Mouse (Mus musculus) neural tube, embryonic 13.5 days (tissue): ENCODE measurements around the gene Eef1akmt3. TPM values are rescaled to one million over a fixed set of nuclear protein-coding genes. Genes with fewer than 3 reads are reported as not detected.
A peak's percentile ranks its signal among the peaks of the same experiment; 100 is the strongest.

Experiments used
- ATAC-seq: fragments of 200-750 bp; cut with Nextera tagmentation; 2 replicates; pipeline ENCODE4 v1.8.0; 2017; ENCODE audit warnings: low read depth, mild to moderate bottlenecking, moderate TSS enrichment, moderate library complexity
- H3K27ac ChIP-seq: fragments of 300-500 bp; sonication (generic); replicated peaks from 2 replicates; pipeline ENCODE4 v1.5.1; 2015; ENCODE audit warnings: moderate library complexity, mild to moderate bottlenecking, inconsistent platforms
- H3K27me3 ChIP-seq: fragments of 300-500 bp; sonication (generic); 2 replicates; pipeline ENCODE4 v1.6.1; 2015; ENCODE audit warnings: mild to moderate bottlenecking, inconsistent platforms
- H3K36me3 ChIP-seq: fragments of 300-500 bp; sonication (generic); 2 replicates; pipeline ENCODE4 v1.6.1; 2015; ENCODE audit warnings: mild to moderate bottlenecking, inconsistent platforms
- H3K4me1 ChIP-seq: fragments of 300-500 bp; sonication (generic); replicated peaks from 2 replicates; pipeline ENCODE4 v1.6.1; 2015; ENCODE audit warnings: inconsistent platforms
- H3K4me2 ChIP-seq: fragments of 300-500 bp; sonication (generic); 2 replicates; pipeline ENCODE4 v1.6.1; 2015; ENCODE audit warnings: inconsistent platforms, mild to moderate bottlenecking, moderate library complexity
- H3K4me3 ChIP-seq: fragments of 300-500 bp; sonication (generic); 2 replicates; pipeline ENCODE4 v1.5.1; 2015; ENCODE audit warnings: mild to moderate bottlenecking, inconsistent platforms
- H3K9ac ChIP-seq: fragments of 300-500 bp; sonication (generic); 2 replicates; pipeline ENCODE4 v1.6.1; 2015; ENCODE audit warnings: moderate library complexity, mild to moderate bottlenecking, inconsistent platforms
- H3K9me3 ChIP-seq: fragments of 300-500 bp; sonication (generic); 2 replicates; pipeline ENCODE4 v1.6.1; 2016; ENCODE audit warnings: inconsistent platforms
- WGBS: fragments of 180-500 bp; shearing (Covaris S2); methylation state at CpG from one replicate; pipeline ENCODE4 v1.1.7; 2015; 5-methylcytosine and 5-hydroxymethylcytosine counted together
- polyA plus RNA-seq: library from polyadenylated mRNA; unstranded; fragments of >200 nt; fragmentation: Nextera tagmentation; extraction: Ambion mirVana; gene quantifications from 2 replicates; pipeline ENCODE4 v1.2.1, GENCODE M21; 2015

Eef1akmt3 gene
- polyA plus RNA-seq, 1 experiment from 2014 or later: 0.20 TPM

DNA sequence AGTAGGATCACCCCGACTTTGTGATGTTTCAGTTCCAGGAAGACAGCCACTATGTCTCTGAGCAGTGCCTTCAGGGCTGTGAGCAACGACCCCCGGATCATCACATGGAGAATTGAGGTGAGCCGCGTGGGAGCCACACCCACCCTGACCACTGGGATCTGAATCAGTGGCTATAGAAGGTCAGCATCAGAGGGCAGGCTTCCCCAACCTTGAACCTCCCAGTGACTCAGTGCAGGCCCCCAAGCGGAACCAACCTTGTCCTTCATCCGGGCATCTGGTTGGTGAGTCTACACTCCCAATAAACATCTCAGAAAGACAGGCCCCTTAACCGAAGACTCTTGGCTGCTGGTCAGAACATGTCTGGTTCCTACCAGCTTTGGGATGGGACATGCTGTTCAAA is 38.0 kb downstream of the Eef1akmt3 start:
- Histone ChIP-seq H3K4me1 (no peaks in the 10 kb centered on the region), H3K9ac (no peak overlapping the region), H3K9me3 (no peaks in the 10 kb centered on the region), H3K4me3 (no peak overlapping the region), H3K4me2 (no peak overlapping the region), H3K27me3 (no peaks in the 10 kb centered on the region), H3K27ac (no peak overlapping the region), H3K36me3 (peaks cover 22% of the 10 kb centered on the region)
- ATAC-seq: no peak
- WGBS: 90% methylated on average over 8 of the region's 8 CpGs

DNA sequence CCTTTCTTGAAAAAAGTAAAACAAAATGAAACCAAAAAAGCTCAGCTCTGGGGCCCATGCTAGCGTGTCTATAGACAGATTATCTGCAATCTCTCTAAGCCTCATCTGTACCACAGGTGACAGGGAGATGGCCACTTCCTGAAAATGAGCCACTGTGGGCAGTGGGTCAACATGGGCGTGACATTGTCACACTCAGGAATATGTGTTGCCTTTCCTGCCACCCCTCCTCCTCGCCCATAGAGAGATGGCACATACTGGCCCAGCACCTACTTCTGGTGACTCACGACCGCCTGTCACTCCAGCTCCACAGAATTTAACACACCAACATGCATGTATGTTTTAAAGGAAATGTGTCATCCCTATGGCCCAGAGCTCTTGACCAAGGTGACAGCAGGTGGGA is 38.5 kb downstream of the Eef1akmt3 start:
- H3K9ac ChIP-seq: no peak overlapping the region
- H3K36me3 ChIP-seq: peaks cover 28% of the 10 kb centered on the region
- H3K27me3 ChIP-seq: no peaks in the 10 kb centered on the region
- no peaks in the 10 kb centered on the region for H3K9me3 ChIP-seq
- H3K27ac ChIP-seq: no peak overlapping the region
- H3K4me1 ChIP-seq: no peaks in the 10 kb centered on the region
- WGBS: 90% methylated on average over 5 of the region's 5 CpGs
- ATAC-seq: no peak
- no peak overlapping the region for H3K4me2 ChIP-seq
- H3K4me3 ChIP-seq: no peak overlapping the region

DNA sequence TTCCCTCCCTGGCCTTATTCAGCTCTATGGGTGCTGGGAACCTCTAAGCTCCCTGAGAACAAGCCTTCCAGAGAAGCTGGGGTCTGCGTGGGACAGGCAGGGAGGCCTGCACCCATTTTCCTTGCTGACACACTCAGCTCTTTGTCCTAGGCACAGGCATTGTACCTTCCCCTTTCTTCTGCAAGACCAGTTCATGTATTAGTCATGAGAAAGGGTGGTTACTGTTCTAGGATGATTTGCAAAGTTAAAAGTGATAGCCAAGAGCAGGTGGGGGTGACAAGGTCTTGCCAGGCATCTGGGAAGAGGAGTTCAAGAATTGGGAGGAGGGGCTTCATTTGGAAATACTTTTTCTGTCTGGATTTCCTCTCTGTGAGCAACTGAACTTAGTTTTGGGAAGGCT is 39.3 kb downstream of the Eef1akmt3 start:
- no peak overlapping the region for H3K4me3 ChIP-seq

DNA sequence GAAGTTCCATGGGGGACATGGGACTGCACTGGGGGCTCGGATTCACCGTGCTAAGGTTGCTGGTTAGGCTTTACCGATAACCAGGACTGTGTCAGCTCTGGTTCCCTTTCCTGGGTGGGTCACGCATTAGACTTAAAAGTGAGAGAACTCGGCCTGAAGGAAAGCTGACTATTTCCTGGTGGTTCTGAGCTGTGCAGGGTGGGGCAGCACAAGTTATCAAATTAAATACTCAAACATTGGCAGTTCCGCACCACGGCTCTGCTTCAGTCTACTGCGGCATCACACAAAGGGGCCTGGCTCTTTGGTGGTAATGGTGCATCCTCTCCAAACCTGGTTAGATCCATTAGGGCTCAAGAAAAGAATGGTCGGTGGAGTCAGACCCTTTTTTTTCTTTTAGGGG is 40.0 kb downstream of the Eef1akmt3 start:
- no peaks in the 10 kb centered on the region for H3K9me3 ChIP-seq
- no peak overlapping the region for H3K9ac ChIP-seq
- no peak overlapping the region for H3K27ac ChIP-seq
- H3K4me3 ChIP-seq: no peak overlapping the region
- H3K27me3 ChIP-seq: no peaks in the 10 kb centered on the region
- peaks cover 35% of the 10 kb centered on the region for H3K36me3 ChIP-seq
- WGBS: 90% methylated on average over 9 of the region's 9 CpGs
- H3K4me1 ChIP-seq: no peaks in the 10 kb centered on the region
- no peak for ATAC-seq
- no peak overlapping the region for H3K4me2 ChIP-seq

More for the DNA sequence above, 39.3 kb downstream of the Eef1akmt3 start:
- Histone ChIP-seq H3K9ac (no peak overlapping the region), H3K4me1 (no peaks in the 10 kb centered on the region), H3K4me2 (no peak overlapping the region), H3K27me3 (no peaks in the 10 kb centered on the region), H3K27ac (no peak overlapping the region), H3K36me3 (peaks cover 35% of the 10 kb centered on the region), H3K9me3 (no peaks in the 10 kb centered on the region)
- no peak for ATAC-seq
- 55% methylated on average over 1 of the region's 1 CpGs for WGBS

DNA sequence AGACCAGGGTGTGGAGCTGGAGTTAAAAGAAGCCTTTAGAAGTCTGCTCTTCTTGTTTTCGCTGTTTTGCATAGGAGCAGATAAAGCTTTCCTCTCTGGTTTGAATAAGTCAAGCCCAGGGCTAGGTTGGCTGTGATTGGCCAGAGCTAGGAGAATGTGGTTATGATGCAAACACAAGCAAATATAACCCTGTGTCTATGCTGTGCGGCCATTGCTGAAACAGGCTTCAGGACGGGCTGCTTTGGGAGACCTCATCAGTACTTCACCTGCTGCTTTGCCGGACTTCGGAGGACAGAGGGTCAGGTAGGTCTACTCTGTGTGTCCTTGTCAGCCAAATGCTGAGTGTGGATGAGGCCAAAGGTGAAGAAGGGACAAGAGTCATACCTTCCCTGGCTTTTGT is 40.8 kb downstream of the Eef1akmt3 start, which contains the start of gene Avil:
Gene Avil (plus strand): TSS at position 181 of the 400 bp plus-strand sequence.
- no peaks in the 10 kb centered on the region for H3K9me3 ChIP-seq
- H3K4me3 ChIP-seq: no peak within 1 kb of the TSS
- peaks cover 42% of the 10 kb centered on the region for H3K36me3 ChIP-seq
- H3K27ac ChIP-seq: no peak within 1 kb of the TSS
- ATAC-seq: no peak
- 88% methylated on average over 5 of the region's 5 CpGs for WGBS
- H3K9ac ChIP-seq: no peak within 1 kb of the TSS
- no peaks in the 10 kb centered on the region for H3K4me1 ChIP-seq
- H3K27me3 ChIP-seq: no peaks in the 10 kb centered on the region
- no peak within 1 kb of the TSS for H3K4me2 ChIP-seq

DNA sequence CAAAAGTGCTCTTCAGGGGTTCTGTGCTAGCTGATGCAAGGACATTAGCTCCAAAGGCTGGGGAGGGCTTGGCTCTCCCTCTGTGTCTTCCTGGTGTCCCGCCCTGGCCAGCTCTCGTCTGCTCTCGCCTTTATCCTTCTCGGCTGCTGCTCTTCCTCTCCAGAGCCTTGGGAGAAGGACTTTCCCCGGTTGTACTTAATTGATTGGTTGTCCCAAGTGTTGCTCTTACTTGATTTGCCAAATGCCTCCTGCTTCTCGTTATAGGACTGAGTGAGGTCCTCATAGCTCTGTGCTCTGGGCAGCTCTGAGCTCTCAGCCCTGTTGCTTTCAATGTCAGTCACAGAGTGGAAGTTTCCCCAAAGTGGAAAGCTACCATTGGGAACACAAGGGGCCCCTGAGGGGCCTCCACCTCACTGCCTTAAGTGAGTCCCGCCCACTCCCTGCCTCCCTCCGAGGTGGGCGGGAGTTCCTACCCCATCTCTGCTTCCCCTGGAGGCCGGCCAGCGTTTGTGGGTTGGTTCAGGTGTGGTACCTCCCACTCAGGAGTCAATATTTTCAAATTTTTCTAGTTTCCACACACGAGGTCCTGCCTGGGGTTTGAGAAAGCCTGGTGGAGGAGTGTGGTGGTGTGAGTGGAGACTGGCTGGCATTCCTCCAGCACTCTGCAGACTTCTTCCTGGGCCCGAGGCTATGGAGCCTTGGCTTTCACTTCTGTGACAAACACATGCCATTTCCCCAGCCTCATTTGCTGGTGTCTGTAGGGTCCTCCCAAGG is 43.8 kb downstream of the Eef1akmt3 start:
- Histone ChIP-seq H3K27me3 (no peaks in the 10 kb centered on the region), H3K27ac (no peak overlapping the region), H3K36me3 (peaks cover 72% of the 10 kb centered on the region), H3K4me3 (no peak overlapping the region), H3K4me2 (no peak overlapping the region), H3K9ac (no peak overlapping the region), H3K9me3 (no peaks in the 10 kb centered on the region), H3K4me1 (no peaks in the 10 kb centered on the region)
- no peak for ATAC-seq
- WGBS: 82% methylated on average over 13 of the region's 13 CpGs

DNA sequence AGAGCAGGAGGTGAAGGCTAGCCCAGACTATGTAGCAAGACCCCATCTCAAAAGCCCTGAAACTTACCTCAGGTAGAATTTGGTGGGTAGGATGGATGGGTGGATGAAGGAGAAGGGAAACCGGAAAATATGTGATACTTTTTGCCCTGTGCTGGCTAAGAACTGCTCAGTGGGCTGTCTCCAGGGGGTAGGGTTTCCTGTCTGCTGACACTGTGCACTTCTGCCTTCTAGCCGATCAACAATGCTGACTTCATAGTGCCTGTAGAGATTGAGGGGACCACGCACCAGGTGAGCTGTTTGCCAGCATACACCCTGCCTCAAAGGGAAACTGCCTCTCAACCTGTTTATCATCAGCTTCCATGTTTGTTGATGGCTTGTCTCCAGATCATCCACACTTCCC is 47.7 kb downstream of the Eef1akmt3 start:
- Histone ChIP-seq H3K27me3 (no peaks in the 10 kb centered on the region), H3K4me3 (no peak overlapping the region), H3K27ac (no peak overlapping the region), H3K36me3 (peaks cover 58% of the 10 kb centered on the region), H3K4me2 (no peak overlapping the region), H3K4me1 (peaks cover 26% of the 10 kb centered on the region), H3K9ac (no peak overlapping the region), H3K9me3 (no peaks in the 10 kb centered on the region)
- ATAC-seq: no peak
- 90% methylated on average over 3 of the region's 3 CpGs for WGBS

DNA sequence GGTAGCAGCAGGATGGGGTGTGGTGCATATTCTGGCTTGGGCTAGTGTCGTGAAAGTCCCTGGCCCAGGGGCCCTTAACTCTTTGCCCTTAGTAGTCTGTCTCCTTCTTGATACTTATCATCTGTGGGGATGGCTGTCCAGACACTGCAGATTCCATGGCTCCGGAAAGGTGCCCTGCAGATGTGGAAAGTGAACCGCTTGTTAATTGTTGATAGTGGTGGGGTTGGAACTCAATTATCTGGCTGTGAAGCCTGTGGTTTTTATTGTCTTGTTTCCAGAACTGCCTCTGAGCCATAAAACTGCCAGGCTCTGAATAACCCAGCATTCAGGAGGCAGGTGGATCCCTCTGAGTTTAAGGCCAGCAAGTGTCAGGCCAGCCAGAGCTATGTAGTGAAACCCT is 49.6 kb downstream of the Eef1akmt3 start:
- Histone ChIP-seq H3K27ac (no peak overlapping the region), H3K9ac (no peak overlapping the region), H3K4me3 (no peak overlapping the region), H3K9me3 (no peaks in the 10 kb centered on the region), H3K36me3 (peaks cover 43% of the 10 kb centered on the region), H3K27me3 (no peaks in the 10 kb centered on the region), H3K4me1 (peaks cover 46% of the 10 kb centered on the region), H3K4me2 (no peak overlapping the region)
- WGBS: 20% methylated on average over 3 of the region's 3 CpGs
- no peak for ATAC-seq

DNA sequence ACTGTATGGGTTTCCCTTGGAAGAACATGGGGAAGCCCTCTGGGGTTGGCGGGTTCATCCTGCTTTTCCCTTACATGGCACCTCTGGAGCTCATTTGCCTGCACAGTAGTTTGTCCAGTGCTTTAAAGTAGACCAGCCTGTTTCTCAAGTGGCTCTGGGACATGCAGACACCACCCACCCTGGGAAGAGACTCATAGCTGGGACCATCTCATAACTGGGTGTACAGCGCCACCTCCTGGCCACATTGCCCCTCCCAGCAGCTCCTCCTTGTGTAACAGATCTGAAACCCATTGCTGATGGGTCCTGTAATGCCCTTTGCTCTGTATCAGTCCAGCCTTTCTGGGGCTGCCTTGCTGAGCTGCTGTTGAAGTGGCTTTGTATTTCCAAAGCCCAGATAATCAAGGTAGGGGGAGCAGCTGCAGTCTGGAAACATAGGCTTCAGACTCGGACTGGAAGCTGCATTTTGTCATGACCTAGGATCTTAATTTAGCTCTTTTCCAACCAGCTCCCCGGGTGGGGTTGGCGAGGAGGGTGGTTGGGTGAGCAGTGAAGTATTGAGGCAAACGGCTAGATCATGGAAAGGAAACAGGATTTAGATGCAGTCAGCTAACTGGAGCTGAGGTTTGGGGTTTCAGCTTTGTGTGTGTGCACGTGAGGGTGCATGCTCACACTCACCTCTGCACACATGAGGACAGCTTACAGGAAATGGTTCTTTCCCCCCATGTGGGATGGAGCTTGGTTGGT is 50.8 kb downstream of the Eef1akmt3 start:
- Histone ChIP-seq H3K4me3 (no peak overlapping the region), H3K9ac (peak overlapping the region; percentile 23; the same call in 1 of the 2 replicates), H3K4me2 (no peak overlapping the region), H3K4me1 (peaks cover 58% of the 10 kb centered on the region), H3K27me3 (no peaks in the 10 kb centered on the region), H3K9me3 (no peaks in the 10 kb centered on the region), H3K27ac (0 out of 2 replicates have a peak overlapping the region, but pooled peaks have one; percentile 23), H3K36me3 (peaks cover 35% of the 10 kb centered on the region)
- ATAC-seq: peak; percentile 37; the same call in 1 of the 2 replicates
- WGBS: 57% methylated on average over 7 of the region's 7 CpGs

DNA sequence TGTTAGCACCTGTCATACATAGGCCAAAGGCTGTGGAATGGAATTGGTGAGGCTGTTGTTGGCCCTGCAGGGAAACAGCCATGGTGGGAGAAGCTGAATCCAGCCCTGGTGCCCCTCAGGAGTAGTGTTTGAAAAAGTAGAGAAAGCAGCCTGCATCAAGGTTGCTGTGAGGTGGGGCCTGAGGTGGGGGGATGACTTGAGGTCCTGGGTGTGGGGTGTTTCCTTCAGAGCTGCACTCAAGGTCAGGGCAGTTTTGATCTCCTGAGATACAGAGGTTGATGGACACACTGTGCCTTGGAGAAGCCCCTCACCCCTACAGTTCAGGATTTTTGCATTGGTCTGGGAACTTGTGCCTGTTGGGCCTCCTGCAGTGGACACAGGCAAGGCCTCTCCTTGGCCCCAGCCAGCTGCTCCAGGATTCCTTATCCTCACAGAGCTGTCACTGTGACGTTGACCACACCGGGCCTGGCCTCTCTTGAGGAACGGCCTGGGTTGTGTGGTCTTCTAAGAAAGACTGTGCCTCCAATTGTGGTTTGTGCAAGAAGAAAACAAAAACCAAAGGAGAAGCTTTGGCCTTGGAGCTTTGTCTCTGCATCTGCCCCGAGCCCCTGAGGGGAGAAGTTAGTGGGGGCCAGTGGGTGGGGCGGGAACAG is 52.7 kb downstream of the Eef1akmt3 start:
- Histone ChIP-seq H3K9me3 (no peaks in the 10 kb centered on the region), H3K4me2 (no peak overlapping the region), H3K27me3 (no peaks in the 10 kb centered on the region), H3K4me3 (no peak overlapping the region), H3K27ac (peak overlapping the region; percentile 28; the same call in 1 of the 2 replicates), H3K9ac (0 out of 2 replicates have a peak overlapping the region, but pooled peaks have one; percentile 17), H3K4me1 (peaks cover 75% of the 10 kb centered on the region), H3K36me3 (peaks cover 17% of the 10 kb centered on the region)
- ATAC-seq: no peak
- 72% methylated on average over 5 of the region's 5 CpGs for WGBS

DNA sequence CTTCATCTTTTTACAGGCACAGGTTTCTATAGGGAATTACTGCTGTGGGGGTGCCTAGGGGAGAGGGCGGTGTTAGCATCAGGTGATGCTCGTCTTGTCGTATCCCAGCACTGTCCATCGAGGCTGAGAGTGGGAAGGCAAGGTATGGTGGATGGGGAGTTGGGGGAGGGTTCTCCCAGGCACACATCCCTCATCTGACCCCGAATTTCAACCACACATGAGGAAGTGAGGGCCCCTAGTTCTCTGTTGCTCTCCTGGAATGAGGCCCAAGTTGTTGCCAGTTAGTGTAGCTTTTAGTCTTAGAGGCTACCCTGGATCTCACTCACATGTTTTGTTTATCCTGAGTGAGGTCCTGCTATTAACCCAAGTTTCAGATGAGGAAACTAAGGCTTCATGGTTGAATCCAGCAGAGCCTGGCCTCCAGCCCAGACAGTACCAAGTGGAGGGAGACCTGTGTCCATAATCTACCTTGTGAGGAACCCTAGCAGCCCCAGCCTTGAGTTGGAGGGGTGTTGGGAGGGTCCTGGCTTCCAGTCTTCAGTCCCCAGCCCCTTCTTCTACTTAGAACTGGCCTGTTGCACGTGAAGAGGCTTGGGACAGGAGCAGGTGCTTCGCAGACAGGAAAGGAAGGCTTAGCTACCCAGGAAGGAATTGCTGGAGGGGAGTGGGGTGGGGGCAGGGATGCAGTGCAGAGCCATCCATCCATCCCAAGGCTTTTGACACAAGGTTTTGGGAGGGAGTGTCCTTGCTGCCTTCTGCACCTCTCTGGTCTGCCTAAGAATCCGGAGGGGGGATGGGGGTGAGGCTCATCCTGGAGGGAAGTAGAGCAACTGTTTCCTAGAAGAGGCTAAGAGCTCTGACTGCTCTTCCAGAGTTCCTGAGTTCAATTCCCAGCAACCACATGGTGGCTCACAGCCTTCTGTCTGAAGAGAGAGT is 53.9 kb downstream of the Eef1akmt3 start:
- H3K27ac ChIP-seq: peak overlapping the region; percentile 80
- H3K36me3 ChIP-seq: peaks cover 5% of the 10 kb centered on the region
- H3K9ac ChIP-seq: peak overlapping the region; percentile 49; the same call in 1 of the 2 replicates
- no peak for ATAC-seq
- peaks cover 87% of the 10 kb centered on the region for H3K4me1 ChIP-seq
- no peak overlapping the region for H3K4me3 ChIP-seq
- H3K27me3 ChIP-seq: no peaks in the 10 kb centered on the region
- 61% methylated on average over 8 of the region's 8 CpGs for WGBS
- H3K9me3 ChIP-seq: no peaks in the 10 kb centered on the region
- peak overlapping the region; percentile 20; the same call in 1 of the 2 replicates for H3K4me2 ChIP-seq
